Mouse (Mus musculus): ENCODE measurements around the gene Ifnab.

Ifnab gene

DNA sequence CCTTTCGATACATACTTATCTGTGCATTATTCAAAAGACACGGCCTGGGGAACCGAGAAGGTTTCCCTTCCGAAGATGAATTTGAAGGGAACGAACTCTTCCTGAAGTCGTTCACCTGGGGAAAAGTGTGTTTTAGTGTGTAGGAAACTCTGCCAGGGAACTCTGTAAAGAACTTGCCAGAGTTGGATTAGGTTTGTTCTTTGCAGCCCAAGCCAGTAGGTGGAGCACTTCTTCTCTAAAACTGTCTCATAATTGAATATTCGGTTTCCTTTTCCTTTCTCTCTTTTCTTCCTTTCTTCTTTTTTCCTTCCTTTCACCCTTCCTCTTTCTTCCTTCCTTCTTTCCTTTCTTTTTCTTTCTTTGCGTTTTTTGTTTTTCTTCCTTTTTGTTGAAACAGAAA lies 10.8 kb downstream of the Ifnab start:
- in situ Hi-C loops (cut with MboI, MseI) = no loop called here

DNA sequence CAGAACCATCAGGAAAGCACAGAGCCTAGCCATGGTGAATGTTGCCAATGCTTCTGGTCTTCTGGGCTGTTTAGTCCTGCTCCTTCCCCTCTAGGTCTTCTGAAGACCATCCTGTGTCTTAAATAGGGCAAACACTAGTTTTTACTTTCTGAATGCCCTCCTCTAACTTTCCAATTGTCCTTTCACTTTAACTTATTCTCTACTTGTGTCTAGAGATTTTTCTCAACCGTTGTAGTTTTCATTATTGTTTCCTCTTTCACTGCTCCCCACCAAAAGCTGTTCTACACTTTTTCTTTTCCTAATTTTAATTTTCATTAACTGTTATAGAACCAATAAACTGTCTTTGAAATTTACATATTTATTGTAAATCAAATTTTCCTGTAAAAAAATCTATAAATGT lies 14.3 kb downstream of the Ifnab start, which contains the start of gene Ifna16:
Gene Ifna16, minus strand, starts transcription at position 101 of the 400 bp plus-strand sequence.
- in situ Hi-C loops (cut with MboI, MseI) = no loop called here

DNA sequence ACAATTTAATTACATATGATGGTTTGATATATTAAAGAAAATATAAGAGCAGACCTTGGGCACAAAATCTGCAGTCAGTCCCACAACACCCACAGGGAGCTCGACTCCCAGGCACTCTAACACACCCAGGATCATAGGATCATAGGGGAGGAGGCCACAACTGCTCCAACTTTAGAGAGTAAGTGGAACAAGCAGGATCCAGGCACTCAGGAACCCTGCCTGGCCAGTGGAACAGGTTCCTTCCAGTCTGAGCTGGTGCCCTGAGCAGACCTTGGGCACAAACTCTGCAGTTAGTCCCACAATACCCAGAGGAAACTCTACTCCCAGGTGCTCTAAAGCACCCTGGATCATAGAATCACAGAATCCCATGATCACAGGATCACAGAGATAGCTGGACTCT lies 35.7 kb downstream of the Ifnab start:
- in situ Hi-C loops (cut with MboI, MseI) = no loop called here

DNA sequence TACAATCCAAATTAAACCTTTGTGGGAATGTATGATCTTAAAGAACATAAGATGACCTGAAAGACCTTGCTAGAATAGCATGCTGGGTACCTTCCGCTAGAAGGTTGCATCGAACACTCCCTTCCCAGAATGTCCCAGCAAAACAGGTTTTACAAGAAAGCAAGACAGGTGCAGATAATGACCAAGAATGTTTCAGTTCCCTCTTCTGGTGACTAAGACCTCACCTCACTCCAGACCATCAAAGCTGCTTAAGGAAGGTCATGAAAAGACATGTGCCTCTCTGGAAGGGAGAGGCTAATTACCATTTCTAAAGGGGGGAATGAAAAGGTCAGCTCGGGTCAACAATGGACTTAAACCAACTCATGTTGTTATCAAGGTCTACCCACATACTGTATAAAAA lies 37.5 kb downstream of the Ifnab start:
- in situ Hi-C loops (cut with MboI, MseI) = no loop called here

DNA sequence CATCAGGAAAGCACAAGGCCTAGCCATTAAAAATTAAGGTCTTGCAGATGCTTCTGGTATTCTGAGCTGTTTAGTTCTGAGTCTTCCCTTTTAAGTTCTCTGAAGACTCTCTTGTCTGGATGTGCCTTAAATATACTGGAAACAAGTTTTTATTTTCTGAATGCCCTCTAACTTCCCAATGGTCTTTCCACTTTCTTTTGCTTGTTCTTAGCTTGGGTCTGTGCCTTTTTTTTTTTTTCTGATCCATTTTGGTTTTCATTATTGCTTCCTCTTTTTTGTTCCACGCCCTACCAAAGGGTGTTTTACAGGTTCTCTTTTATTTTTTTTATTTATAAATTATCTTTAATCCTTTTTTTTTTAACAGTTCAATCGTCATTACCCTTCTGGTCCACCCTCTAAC lies 46.8 kb downstream of the Ifnab start, which contains the start of gene Ifna13:
Gene Ifna13, minus strand, starts transcription at position 101 of the 400 bp plus-strand sequence.
- in situ Hi-C loops (cut with MboI, MseI) = loop anchor here (5.0 kb wide), 1 partner anchor 92 kb away; no protein-coding TSS in a partner anchor

DNA sequence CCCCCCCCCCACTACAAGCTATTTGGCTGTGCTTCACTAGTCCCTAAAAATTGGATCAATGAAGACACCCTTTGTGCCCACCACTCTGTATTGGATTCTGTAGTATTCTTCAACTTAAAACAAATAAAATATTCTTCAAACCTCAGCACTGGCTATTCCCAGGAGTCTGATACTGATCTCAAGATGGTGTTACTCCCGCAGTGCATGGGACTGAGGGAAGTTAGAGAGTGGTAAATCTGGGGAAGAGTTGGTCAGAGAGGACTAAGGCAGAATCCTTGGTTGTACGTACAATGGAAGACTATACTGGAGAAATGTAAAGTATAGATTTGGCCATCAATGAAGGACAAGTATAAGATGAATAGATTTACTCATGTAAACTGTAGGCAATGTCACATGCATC lies 48.6 kb downstream of the Ifnab start:
- in situ Hi-C loops (cut with MboI, MseI) = loop anchor here (5.0 kb wide), 1 partner anchor 90 kb away; no protein-coding TSS in a partner anchor

DNA sequence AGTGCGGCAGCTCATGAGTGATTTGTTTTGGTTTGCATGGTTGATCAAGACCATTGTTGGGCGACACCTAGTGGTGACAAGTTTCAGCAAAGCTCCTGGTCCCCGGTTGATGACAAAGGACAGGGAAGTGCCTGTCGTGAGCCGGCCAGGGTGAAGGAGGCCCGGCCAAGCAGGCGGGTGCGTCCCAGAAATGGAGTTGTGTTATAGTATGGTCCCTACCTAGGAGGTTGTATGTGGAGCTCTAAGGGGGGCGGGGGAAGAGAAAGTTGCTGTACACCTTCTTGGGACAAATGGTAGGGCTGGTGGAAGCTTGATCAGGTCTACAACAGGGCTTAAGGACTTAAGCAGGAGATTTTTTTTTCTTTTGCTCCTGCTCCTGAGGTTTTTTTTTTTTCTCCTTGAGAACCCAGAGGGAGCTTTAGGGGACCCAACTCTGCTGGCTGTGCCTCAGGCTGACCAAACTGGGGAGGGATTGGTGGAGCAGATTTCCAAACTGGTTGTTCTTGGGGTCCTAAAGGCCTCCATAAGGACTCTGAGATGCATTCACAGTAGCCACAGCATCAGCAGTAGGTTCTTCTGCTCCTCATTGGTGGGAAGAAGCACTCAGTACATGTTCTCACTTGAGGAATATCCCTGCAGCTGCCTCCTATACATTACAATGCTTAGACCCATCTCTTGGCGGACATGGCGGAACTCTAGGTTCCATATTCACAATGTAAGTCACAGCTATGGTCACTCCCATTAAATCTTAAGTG lies 49.9 kb downstream of the Ifnab start:
- in situ Hi-C loops (cut with MboI, MseI) = loop anchor here (5.0 kb wide), 1 partner anchor 89 kb away; no protein-coding TSS in a partner anchor

DNA sequence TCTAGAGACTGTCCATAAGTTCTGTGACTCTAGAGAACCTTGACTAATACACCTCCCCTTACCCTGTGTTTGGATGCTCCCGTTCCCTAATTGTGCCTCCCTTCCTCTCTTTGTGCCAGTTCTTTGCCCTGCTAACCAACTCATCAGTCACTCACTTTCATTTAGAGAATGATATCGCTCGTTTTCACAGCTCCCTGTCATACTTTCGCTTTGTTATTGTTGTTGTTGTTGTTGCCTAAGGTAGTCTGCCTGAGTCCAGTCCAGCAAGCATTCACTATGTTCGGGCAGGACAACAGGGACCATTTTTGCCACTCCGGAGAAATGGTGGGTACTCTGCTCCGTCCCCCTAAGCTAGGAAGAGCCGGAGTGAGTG lies 50.5 kb downstream of the Ifnab start:
- in situ Hi-C loops (cut with MboI, MseI) = loop anchor here (5.0 kb wide), 1 partner anchor 88 kb away; no protein-coding TSS in a partner anchor
